Mouse (Mus musculus): Measurements from ENCODE around the gene Slc6a6. TPM values are rescaled to one million over a fixed set of nuclear protein-coding genes. Genes with fewer than 3 reads are reported as not detected.

Gene Slc6a6
- polyA plus RNA-seq, 1 experiment: 109 TPM

GRCm38 (mm10) chr6:91804177-91804576, 120.3 kb downstream of the Slc6a6 start:
- H3K27ac ChIP-seq (ENCODE audit: insufficient read depth, low read length): no peak overlapping the region
- H3K9me3 ChIP-seq (replicated peaks; ENCODE audit: control insufficient read depth, insufficient read depth, low read length, poor library complexity, severe bottlenecking): no peaks in the 10 kb centered on the region
- TF ChIP-seq POLR2A (IDR thresholded peaks at IDR 0.05; ENCODE audit: insufficient read depth, low read length): no peak
- no peak for TF ChIP-seq EP300 (IDR thresholded peaks at IDR 0.05; ENCODE audit: insufficient read depth, low read depth, low read length)
- no peak for TF ChIP-seq CTCF (IDR thresholded peaks at IDR 0.05; ENCODE audit: low read depth, low read length)
- no peak overlapping the region for H3K9ac ChIP-seq (ENCODE audit: low read depth, poor library complexity, severe bottlenecking)
- no peak overlapping the region for H3K4me3 ChIP-seq (ENCODE audit: low read depth, low read length)
- no peaks in the 10 kb centered on the region for H3K36me3 ChIP-seq (ENCODE audit: control insufficient read depth, insufficient read depth, low read length, poor library complexity, severe bottlenecking)
- H3K4me1 ChIP-seq (ENCODE audit: control insufficient read depth, insufficient read depth, low read length): no peaks in the 10 kb centered on the region
- H3K27me3 ChIP-seq (ENCODE audit: control insufficient read depth, insufficient read depth, low read length, poor library complexity, severe bottlenecking): no peaks in the 10 kb centered on the region

GRCm38 (mm10) chr6:91807169-91807568, 123.3 kb downstream of the Slc6a6 start:
- no peak for TF ChIP-seq CTCF (IDR thresholded peaks at IDR 0.05; ENCODE audit: low read depth, low read length)
- TF ChIP-seq EP300 (IDR thresholded peaks at IDR 0.05; ENCODE audit: insufficient read depth, low read depth, low read length): no peak
- TF ChIP-seq POLR2A (IDR thresholded peaks at IDR 0.05; ENCODE audit: insufficient read depth, low read length): no peak
- Histone ChIP-seq H3K9me3 (replicated peaks; ENCODE audit: control insufficient read depth, insufficient read depth, low read length, poor library complexity, severe bottlenecking) (no peaks in the 10 kb centered on the region), H3K4me3 (ENCODE audit: low read depth, low read length) (peak overlapping the region; percentile 42), H3K36me3 (ENCODE audit: control insufficient read depth, insufficient read depth, low read length, poor library complexity, severe bottlenecking) (no peaks in the 10 kb centered on the region), H3K9ac (ENCODE audit: low read depth, poor library complexity, severe bottlenecking) (peak overlapping the region; percentile 7; the same call in 1 of the 2 replicates), H3K27ac (ENCODE audit: insufficient read depth, low read length) (no peak overlapping the region), H3K27me3 (ENCODE audit: control insufficient read depth, insufficient read depth, low read length, poor library complexity, severe bottlenecking) (no peaks in the 10 kb centered on the region), H3K4me1 (ENCODE audit: control insufficient read depth, insufficient read depth, low read length) (no peaks in the 10 kb centered on the region)

GRCm38 (mm10) chr6:91808022-91808421, 124.2 kb downstream of the Slc6a6 start:
- H3K4me3 ChIP-seq (ENCODE audit: low read depth, low read length): no peak overlapping the region
- H3K9ac ChIP-seq (ENCODE audit: low read depth, poor library complexity, severe bottlenecking): no peak overlapping the region
- TF ChIP-seq EP300 (IDR thresholded peaks at IDR 0.05; ENCODE audit: insufficient read depth, low read depth, low read length) (no peak), CTCF (IDR thresholded peaks at IDR 0.05; ENCODE audit: low read depth, low read length) (no peak), POLR2A (IDR thresholded peaks at IDR 0.05; ENCODE audit: insufficient read depth, low read length) (no peak)
- no peaks in the 10 kb centered on the region for H3K27me3 ChIP-seq (ENCODE audit: control insufficient read depth, insufficient read depth, low read length, poor library complexity, severe bottlenecking)
- no peaks in the 10 kb centered on the region for H3K4me1 ChIP-seq (ENCODE audit: control insufficient read depth, insufficient read depth, low read length)
- H3K27ac ChIP-seq (ENCODE audit: insufficient read depth, low read length): no peak overlapping the region
- H3K36me3 ChIP-seq (ENCODE audit: control insufficient read depth, insufficient read depth, low read length, poor library complexity, severe bottlenecking): no peaks in the 10 kb centered on the region
- H3K9me3 ChIP-seq (replicated peaks; ENCODE audit: control insufficient read depth, insufficient read depth, low read length, poor library complexity, severe bottlenecking): no peaks in the 10 kb centered on the region

Other genes starting within 250 kb of the Slc6a6 start
- 24.6 and 27.4 TPM in 2 replicates for gene Chchd4, start 210.5 kb upstream of the Slc6a6 start, polyA plus RNA-seq (2011; ENCODE audit: insufficient read depth, insufficient read length, low read depth, missing spikeins)
- 49.2 and 55.3 TPM in 2 replicates for gene Tmem43, start 210.3 kb upstream of the Slc6a6 start, polyA plus RNA-seq (2011; ENCODE audit: insufficient read depth, insufficient read length, low read depth, missing spikeins)
- 15.4 and 16.5 TPM in 2 replicates for gene Xpc, start 168.2 kb upstream of the Slc6a6 start, polyA plus RNA-seq (2011; ENCODE audit: insufficient read depth, insufficient read length, low read depth, missing spikeins)
- 188 and 207 TPM in 2 replicates for gene Lsm3, start 168.1 kb upstream of the Slc6a6 start, polyA plus RNA-seq (2011; ENCODE audit: insufficient read depth, insufficient read length, low read depth, missing spikeins)
- 0.18 and 0.46 TPM in 2 replicates for gene Grip2, start 143.2 kb downstream of the Slc6a6 start, polyA plus RNA-seq (2011; ENCODE audit: insufficient read depth, insufficient read length, low read depth, missing spikeins)
- gene Ccdc174, start 194.0 kb downstream of the Slc6a6 start, polyA plus RNA-seq (2011; ENCODE audit: insufficient read depth, insufficient read length, low read depth, missing spikeins): 20.1 and 21.5 TPM in 2 replicates
- gene 4930590J08Rik, start 218.8 kb downstream of the Slc6a6 start, polyA plus RNA-seq (2011; ENCODE audit: insufficient read depth, insufficient read length, low read depth, missing spikeins): 0.73 and 1.4 TPM in 2 replicates